Mouse (Mus musculus) forebrain, embryonic 12.5 days (tissue): ENCODE measurements at regions not wholly inside any gene's neighbourhood (a gene's known extent, or its start where the extent isn't known, plus 50 kb on each side); places are given as distances from the start of the nearest gene placed in this dataset.

Source experiments
- ATAC-seq: fragments of 200-750 bp; cut with Nextera tagmentation; 2 replicates; pipeline ENCODE4 v1.8.0; 2017; ENCODE audit warnings: moderate TSS enrichment; ENCODE audit not compliant: low FRiP score
- H3K27ac ChIP-seq: fragments of 300-500 bp; sonication (generic); 2 replicates; pipeline ENCODE4 v1.5.1; 2016; ENCODE audit warnings: mild to moderate bottlenecking
- H3K27me3 ChIP-seq: fragments of 300-500 bp; sonication (generic); 2 replicates; pipeline ENCODE4 v1.6.1; 2016; ENCODE audit warnings: mild to moderate bottlenecking
- H3K36me3 ChIP-seq: fragments of 300-500 bp; sonication (generic); replicated peaks from 2 replicates; pipeline ENCODE4 v1.6.1; 2016; ENCODE audit warnings: mild to moderate bottlenecking
- H3K4me1 ChIP-seq: fragments of 300-500 bp; sonication (generic); 2 replicates; pipeline ENCODE4 v1.6.1; 2016
- H3K4me2 ChIP-seq: fragments of 300-500 bp; sonication (generic); 2 replicates; pipeline ENCODE4 v1.6.1; 2016; ENCODE audit warnings: mild to moderate bottlenecking, moderate library complexity
- H3K4me3 ChIP-seq: fragments of 300-500 bp; sonication (generic); replicated peaks from 2 replicates; pipeline ENCODE4 v1.5.1; 2016; ENCODE audit warnings: mild to moderate bottlenecking
- H3K9ac ChIP-seq: fragments of 300-500 bp; sonication (generic); 2 replicates; pipeline ENCODE4 v1.6.1; 2016; ENCODE audit warnings: mild to moderate bottlenecking
- H3K9me3 ChIP-seq: fragments of 300-500 bp; sonication (generic); 2 replicates; pipeline ENCODE4 v1.6.1; 2016
- WGBS: fragments of 180-500 bp; shearing (Covaris S2); methylation state at CpG from one replicate; pipeline ENCODE4 v1.1.7; 2016; 5-methylcytosine and 5-hydroxymethylcytosine counted together

DNA sequence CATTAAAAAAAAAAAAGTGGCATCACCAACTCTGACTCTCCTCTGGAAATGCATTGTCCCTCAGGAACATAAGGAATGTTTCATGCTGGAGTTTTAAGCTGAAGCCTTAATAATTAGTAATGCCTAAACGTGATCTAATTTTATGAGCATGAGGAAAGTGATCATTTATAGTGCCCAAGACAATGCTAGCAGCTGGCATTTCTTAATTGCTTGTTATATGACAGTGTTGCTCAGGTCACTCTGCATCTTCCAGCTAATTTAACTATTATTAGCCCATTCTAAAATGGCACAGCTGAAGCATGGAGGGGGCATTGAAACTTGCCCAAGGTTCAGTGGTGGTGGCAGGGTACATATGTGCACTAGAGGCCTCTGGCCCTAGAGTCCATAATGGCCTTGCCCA lies 51.3 kb upstream of the Ssr3 start:
- no peak overlapping the region for H3K27ac ChIP-seq
- H3K27me3 ChIP-seq = no peaks in the 10 kb centered on the region
- no peak overlapping the region for H3K4me3 ChIP-seq
- no peaks in the 10 kb centered on the region for H3K9me3 ChIP-seq
- no peak overlapping the region for H3K9ac ChIP-seq
- WGBS = 61% methylated on average over 1 of the region's 1 CpGs
- ATAC-seq = 0 out of 2 replicates have a peak, but pooled peaks have one; percentile 41
- peaks cover 13% of the 10 kb centered on the region for H3K4me1 ChIP-seq
- H3K36me3 ChIP-seq = no peaks in the 10 kb centered on the region
- H3K4me2 ChIP-seq = no peak overlapping the region

DNA sequence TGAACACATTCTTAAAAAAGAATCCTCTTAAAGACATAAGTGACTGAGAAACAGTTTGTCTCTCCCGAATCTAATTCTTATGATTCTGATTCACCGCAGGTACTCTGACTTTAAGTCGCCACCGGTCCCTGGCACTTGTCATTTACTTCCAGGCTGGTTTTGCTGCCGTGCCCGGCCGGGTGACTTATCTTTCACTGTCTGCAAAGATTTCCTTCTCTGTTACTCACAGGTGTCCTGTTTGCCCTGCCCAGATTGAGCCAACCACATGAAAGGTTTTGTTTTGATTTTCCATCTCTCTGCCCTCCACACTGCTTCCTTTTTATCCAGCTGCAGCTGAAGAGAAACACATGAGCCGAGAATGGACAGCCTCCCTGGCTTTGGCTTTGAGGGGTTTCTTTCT lies 50.5 kb upstream of the Ssr3 start:
- Histone ChIP-seq H3K4me2 (no peak overlapping the region), H3K36me3 (no peaks in the 10 kb centered on the region), H3K27me3 (no peaks in the 10 kb centered on the region), H3K27ac (no peak overlapping the region), H3K9ac (no peak overlapping the region), H3K9me3 (no peaks in the 10 kb centered on the region), H3K4me1 (peaks cover 13% of the 10 kb centered on the region), H3K4me3 (no peak overlapping the region)
- ATAC-seq = no peak
- WGBS = 72% methylated on average over 8 of the region's 8 CpGs

DNA sequence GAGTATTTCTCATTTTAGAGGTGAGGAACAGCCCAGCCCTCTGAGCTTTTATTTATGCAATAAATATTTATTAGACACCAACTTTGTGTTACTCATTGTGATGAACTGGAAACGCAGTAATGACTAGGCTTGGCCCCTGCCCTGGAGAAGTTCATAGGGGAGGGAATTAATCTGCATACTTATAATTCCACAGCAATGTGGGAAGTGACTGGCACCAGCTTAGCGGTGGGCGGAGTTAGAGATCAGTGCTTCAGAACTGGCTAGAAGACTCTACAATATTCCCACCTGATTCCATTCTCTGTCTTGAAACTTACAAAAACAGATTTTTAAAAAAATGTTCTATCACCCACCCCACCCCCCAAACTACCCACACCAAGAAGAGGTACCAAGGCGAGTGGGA lies 49.8 kb upstream of the Ssr3 start:
- H3K4me2 ChIP-seq = no peak overlapping the region
- H3K4me3 ChIP-seq = no peak overlapping the region
- H3K36me3 ChIP-seq = no peaks in the 10 kb centered on the region
- ATAC-seq = no peak
- 0 out of 2 replicates have a peak, but pooled peaks cover 2% of the 10 kb centered on the region for H3K27me3 ChIP-seq
- H3K27ac ChIP-seq = no peak overlapping the region
- no peaks in the 10 kb centered on the region for H3K9me3 ChIP-seq
- 79% methylated on average over 4 of the region's 4 CpGs for WGBS
- no peak overlapping the region for H3K9ac ChIP-seq
- H3K4me1 ChIP-seq = peaks cover 13% of the 10 kb centered on the region
